8 mouse cellular contexts compared by ENCODE assay signal in the genomic region with DNA sequence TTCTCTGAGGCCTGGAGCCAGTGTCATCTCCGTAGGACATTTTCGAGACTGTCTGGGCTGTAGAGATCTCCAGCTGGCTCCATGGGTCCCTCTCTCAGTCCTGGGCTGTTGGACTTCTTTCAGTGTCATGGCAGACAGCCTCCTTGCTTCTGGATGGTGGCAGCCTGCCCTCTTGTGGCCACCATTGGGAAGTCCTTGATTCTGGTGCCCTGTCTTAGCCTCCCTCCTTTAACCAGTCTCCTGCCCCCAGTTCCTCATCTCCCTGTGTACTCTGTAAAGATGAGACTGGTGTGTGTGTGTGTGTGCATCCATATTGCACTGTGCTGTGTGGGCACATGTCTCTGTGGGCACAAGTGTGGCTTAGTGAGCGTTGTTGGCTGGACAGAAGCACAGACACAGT. TPM values are rescaled to one million over a fixed set of nuclear protein-coding genes. Genes with fewer than 3 reads are reported as not detected.
DNase-seq lines count a peak whose midpoint lies in the region; ATAC-seq lines count a peak whose summit lies in the region.

No protein-coding gene starts in this region.

- peak; percentile 76 for DNase-seq in embryo, embryonic 10 days (ENCODE audit: low spot score)
- DNase-seq in left cerebral cortex, postnatal 36 days (ENCODE audit: low spot score in 2 of 2): peak; percentile 54 to 57
- DNase-seq in neural tube, embryonic 11.5 days (ENCODE audit: low spot score): peak; percentile 71
- peak; percentile 78 for DNase-seq in thymus, postnatal 4 days

- ATAC-seq in intestine, embryonic 15.5 days: peak; percentile 20; the same call in 1 of the 2 replicates
- no peak for ATAC-seq in intestine, embryonic 16.5 days
- peak; percentile 52 for ATAC-seq in activated CD4-positive, CD25-positive, alpha-beta regulatory T cell, adult 4 months
- ATAC-seq in hindbrain, embryonic 13.5 days (ENCODE audit: low FRiP score): peak; percentile 49
- ATAC-seq in neural tube, embryonic 11.5 days (ENCODE audit: insufficient read depth, low FRiP score, low TSS enrichment): peak; percentile 24; the same call in 1 of the 2 replicates

- no peaks in the 10 kb centered on the region for H3K36me3 ChIP-seq in intestine, embryonic 15.5 days
- no peaks in the 10 kb centered on the region for H3K36me3 ChIP-seq in intestine, embryonic 16.5 days (ENCODE audit: control insufficient read depth, insufficient read depth, low read length)
- peaks cover 91% of the 10 kb centered on the region for H3K36me3 ChIP-seq in hindbrain, embryonic 13.5 days
- H3K36me3 ChIP-seq in neural tube, embryonic 11.5 days (ENCODE audit: control insufficient read depth, insufficient read depth, low read length): peaks cover 3% of the 10 kb centered on the region

- H3K27me3 ChIP-seq in intestine, embryonic 15.5 days (replicated peaks): no peaks in the 10 kb centered on the region
- no peaks in the 10 kb centered on the region for H3K27me3 ChIP-seq in intestine, embryonic 16.5 days (replicated peaks; ENCODE audit: control insufficient read depth, insufficient read depth, low read length)
- no peaks in the 10 kb centered on the region for H3K27me3 ChIP-seq in hindbrain, embryonic 13.5 days
- no peaks in the 10 kb centered on the region for H3K27me3 ChIP-seq in neural tube, embryonic 11.5 days (ENCODE audit: control insufficient read depth, insufficient read depth, low read length)

- 61% methylated on average over 3 of the region's 3 CpGs for WGBS in intestine, embryonic 15.5 days
- 56% methylated on average over 3 of the region's 3 CpGs for whole genome bisulfite sequencing in intestine, embryonic 16.5 days
- WGBS in hindbrain, embryonic 13.5 days: 79% methylated on average over 3 of the region's 3 CpGs
- WGBS in neural tube, embryonic 11.5 days: 73% methylated on average over 3 of the region's 3 CpGs

- no peak overlapping the region for H3K4me3 ChIP-seq in intestine, embryonic 15.5 days (replicated peaks)
- H3K4me3 ChIP-seq in intestine, embryonic 16.5 days (ENCODE audit: low read length): no peak overlapping the region
- H3K4me3 ChIP-seq in hindbrain, embryonic 13.5 days: no peak overlapping the region
- H3K4me3 ChIP-seq in neural tube, embryonic 11.5 days (ENCODE audit: low read depth, low read length): no peak overlapping the region

- no peak overlapping the region for H3K9ac ChIP-seq in intestine, embryonic 15.5 days
- no peak overlapping the region for H3K9ac ChIP-seq in intestine, embryonic 16.5 days (ENCODE audit: low read depth, low read length)
- no peak overlapping the region for H3K9ac ChIP-seq in hindbrain, embryonic 13.5 days
- no peak overlapping the region for H3K9ac ChIP-seq in neural tube, embryonic 11.5 days (ENCODE audit: low read length)

- H3K9me3 ChIP-seq in intestine, embryonic 15.5 days: no peaks in the 10 kb centered on the region
- H3K9me3 ChIP-seq in intestine, embryonic 16.5 days (ENCODE audit: control insufficient read depth, low read length): no peaks in the 10 kb centered on the region
- no peaks in the 10 kb centered on the region for H3K9me3 ChIP-seq in hindbrain, embryonic 13.5 days
- no peaks in the 10 kb centered on the region for H3K9me3 ChIP-seq in neural tube, embryonic 11.5 days (ENCODE audit: control insufficient read depth, low read length)

- no peaks in the 10 kb centered on the region for H3K4me1 ChIP-seq in intestine, embryonic 15.5 days (replicated peaks)
- H3K4me1 ChIP-seq in intestine, embryonic 16.5 days (ENCODE audit: control insufficient read depth, insufficient read depth, low read length): no peaks in the 10 kb centered on the region
- H3K4me1 ChIP-seq in hindbrain, embryonic 13.5 days (replicated peaks): no peaks in the 10 kb centered on the region
- no peaks in the 10 kb centered on the region for H3K4me1 ChIP-seq in neural tube, embryonic 11.5 days (ENCODE audit: control insufficient read depth, insufficient read depth, low read length)

- intact Hi-C loops in left cerebral cortex, postnatal 36 days (cut with DNase I): loop anchor here (2.0 to 5.0 kb wide), 2 partner anchors 44 to 126 kb away; no protein-coding TSS in a partner anchor

- no peak overlapping the region for H3K4me2 ChIP-seq in intestine, embryonic 15.5 days (replicated peaks)
- no peak overlapping the region for H3K4me2 ChIP-seq in intestine, embryonic 16.5 days (ENCODE audit: low read depth, low read length)
- H3K4me2 ChIP-seq in hindbrain, embryonic 13.5 days: no peak overlapping the region
- H3K4me2 ChIP-seq in neural tube, embryonic 11.5 days (ENCODE audit: low read depth): no peak overlapping the region

- no peak overlapping the region for H3K27ac ChIP-seq in intestine, embryonic 15.5 days
- H3K27ac ChIP-seq in intestine, embryonic 16.5 days (ENCODE audit: low read length): no peak overlapping the region
- H3K27ac ChIP-seq in hindbrain, embryonic 13.5 days: no peak overlapping the region
- H3K27ac ChIP-seq in neural tube, embryonic 11.5 days (ENCODE audit: low read depth, low read length): no peak overlapping the region

RNA-seq across cellular contexts. Expression of a gene that starts 46.6 kb away (rescaled TPM):
- 32.2 and 33.6 TPM in 2 replicates for polyA plus RNA-seq in intestine, embryonic 15.5 days (2015; fragmentation: Nextera tagmentation; extraction: Ambion mirVana)
- polyA plus RNA-seq in intestine, embryonic 16.5 days (2015; fragmentation: Nextera tagmentation; extraction: Ambion mirVana): 25.2 and 26.0 TPM in 2 replicates
- 10 to 100 TPM; 11.2 to 11.5 TPM for polyA plus RNA-seq in activated CD4-positive, CD25-positive, alpha-beta regulatory T cell, adult 4 months (2017; shearing (Covaris generic))
- 750 and 790 TPM in 2 replicates for polyA plus RNA-seq in hindbrain, embryonic 13.5 days (2015; fragmentation: Nextera tagmentation; extraction: Ambion mirVana)
- 100 to 1,000 TPM; 199 to 200 TPM for total RNA-seq in left cerebral cortex, postnatal 36 days (2021)
- polyA plus RNA-seq in neural tube, embryonic 11.5 days (2014; fragmentation: Nextera tagmentation; extraction: Ambion mirVana): 472 and 565 TPM in 2 replicates

RNA-seq across cellular contexts. Expression of a gene that starts 48.3 kb away (rescaled TPM):
- polyA plus RNA-seq in intestine, embryonic 15.5 days (2015; fragmentation: Nextera tagmentation; extraction: Ambion mirVana): 10.9 and 11.2 TPM in 2 replicates
- 8.8 and 10.5 TPM in 2 replicates for polyA plus RNA-seq in intestine, embryonic 16.5 days (2015; fragmentation: Nextera tagmentation; extraction: Ambion mirVana)
- polyA plus RNA-seq in activated CD4-positive, CD25-positive, alpha-beta regulatory T cell, adult 4 months (2017; shearing (Covaris generic)): not detected
- 5.1 and 5.4 TPM in 2 replicates for polyA plus RNA-seq in hindbrain, embryonic 13.5 days (2015; fragmentation: Nextera tagmentation; extraction: Ambion mirVana)
- 1 to 10 TPM; 5.2 to 9.2 TPM for total RNA-seq in left cerebral cortex, postnatal 36 days (2021)
- 12.9 and 13.6 TPM in 2 replicates for polyA plus RNA-seq in neural tube, embryonic 11.5 days (2014; fragmentation: Nextera tagmentation; extraction: Ambion mirVana)

RNA-seq across cellular contexts. Expression of a gene that starts 49.9 kb away (rescaled TPM):
- 11.5 and 12.1 TPM in 2 replicates for polyA plus RNA-seq in intestine, embryonic 15.5 days (2015; fragmentation: Nextera tagmentation; extraction: Ambion mirVana)
- 8.5 and 9.4 TPM in 2 replicates for polyA plus RNA-seq in intestine, embryonic 16.5 days (2015; fragmentation: Nextera tagmentation; extraction: Ambion mirVana)
- polyA plus RNA-seq in activated CD4-positive, CD25-positive, alpha-beta regulatory T cell, adult 4 months (2017; shearing (Covaris generic)): not detected
- polyA plus RNA-seq in hindbrain, embryonic 13.5 days (2015; fragmentation: Nextera tagmentation; extraction: Ambion mirVana): 4.9 TPM in 2 replicates
- total RNA-seq in left cerebral cortex, postnatal 36 days (2021): 10 to 100 TPM; 12.0 to 14.1 TPM
- polyA plus RNA-seq in neural tube, embryonic 11.5 days (2014; fragmentation: Nextera tagmentation; extraction: Ambion mirVana): 13.2 and 13.5 TPM in 2 replicates

Comparison
In these comparisons a context has a peak if more than half of its experiments do, and no peak if none do; other contexts are left out.
1. RNA of a gene that starts 46.6 kb away (polyA plus RNA-seq): 750 to 790 TPM in hindbrain, embryonic 13.5 days and 472 to 565 TPM in neural tube, embryonic 11.5 days; 32.2 to 33.6 TPM in intestine, embryonic 15.5 days, 25.2 to 26.0 TPM in intestine, embryonic 16.5 days and 11.2 to 11.5 TPM in activated CD4-positive, CD25-positive, alpha-beta regulatory T cell, adult 4 months; every median in the first group is over 10 times any median in the second.
2. Peak in every context shown above with its lines, with median percentiles within 50 percentile points of each other: DNase-seq.